Mouse (Mus musculus): Measurements from ENCODE around the gene Gimap1.

Gene Gimap1

GRCm38 (mm10) chr6:48738961-48739779 is at the start of gene Gimap1:
Gene Gimap1, plus strand, starts transcription at chr6:48739054.
- in situ Hi-C loops (cut with MseI, MboI), result no loop called here

DNA sequence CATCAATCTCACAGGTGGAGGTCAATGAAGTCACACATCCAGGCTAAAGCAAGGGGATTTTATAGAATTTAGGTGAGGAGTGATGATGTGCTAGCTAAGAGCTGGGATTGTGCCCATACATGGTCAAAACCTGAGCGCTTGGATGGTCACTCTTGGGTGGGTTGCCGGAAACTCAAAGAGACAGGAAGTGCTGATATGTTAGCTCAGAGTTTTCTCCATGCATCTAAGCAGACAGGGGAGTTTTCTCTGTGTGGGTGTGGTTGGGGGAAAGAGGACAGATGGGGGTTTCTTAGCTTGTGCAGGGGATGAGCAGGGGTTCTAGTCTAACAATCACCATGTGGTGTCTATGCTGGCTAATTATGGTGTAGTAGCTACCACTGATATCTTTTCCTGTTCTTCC is 49.5 kb upstream of the Gimap1 start:
- in situ Hi-C loops (cut with MseI, MboI), result no loop called here

GRCm38 (mm10) chr6:48692962-48693361 is 45.9 kb upstream of the Gimap1 start:
- in situ Hi-C loops (cut with MseI, MboI), result no loop called here

DNA sequence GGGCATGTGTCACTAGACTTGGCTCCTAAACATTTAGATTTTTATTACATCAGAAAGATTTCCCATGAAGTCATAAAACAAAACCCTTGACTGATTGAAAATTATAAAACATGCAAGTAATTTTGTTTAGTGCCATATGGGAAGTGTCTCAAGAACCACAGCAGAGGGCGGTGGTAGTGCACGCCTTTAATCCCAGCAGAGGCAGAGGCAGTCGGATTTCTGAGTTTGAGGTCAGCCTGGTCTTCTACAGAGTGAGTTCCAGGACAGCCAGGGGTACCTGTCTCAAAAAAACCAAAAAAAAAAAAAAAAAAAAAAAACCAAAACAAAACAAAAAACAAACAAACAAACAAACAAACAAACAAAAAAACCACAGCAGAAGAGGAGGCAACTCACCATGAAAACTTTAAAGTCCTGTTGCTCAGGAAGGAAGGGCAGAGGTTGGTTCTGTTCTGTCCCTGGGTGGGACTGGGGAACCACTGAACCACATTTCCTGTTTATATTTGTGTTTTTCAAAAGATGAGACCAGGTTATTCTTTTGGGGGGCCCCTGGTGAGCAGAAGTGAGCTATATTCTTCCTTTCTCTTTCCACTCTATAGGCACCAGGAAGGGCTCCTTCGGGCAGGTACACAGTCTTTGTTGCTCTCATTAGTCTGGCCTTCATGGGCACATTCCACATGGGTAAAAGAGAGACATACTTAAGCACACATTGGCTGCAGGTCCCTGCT is 41.9 kb upstream of the Gimap1 start:
- in situ Hi-C loops (cut with MseI, MboI), result no loop called here

DNA sequence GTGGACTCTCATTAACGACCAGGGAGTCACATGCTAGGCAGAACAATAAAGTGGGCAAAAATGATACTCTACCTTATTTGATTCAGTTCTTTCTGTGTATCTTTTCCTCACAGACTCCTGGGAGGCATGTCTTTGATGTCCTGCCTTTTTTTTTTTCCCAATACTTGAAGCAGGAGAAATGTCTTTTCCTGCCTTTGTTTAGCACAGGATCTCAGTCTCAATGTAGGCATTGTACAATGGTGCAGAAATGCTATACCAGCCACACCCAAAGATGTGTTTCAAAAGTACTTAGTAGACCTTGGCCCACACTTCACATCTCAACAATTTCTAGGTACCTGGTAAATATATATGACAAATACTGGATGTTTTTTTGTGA is 41.3 kb upstream of the Gimap1 start:
- in situ Hi-C loops (cut with MseI, MboI), result no loop called here

DNA sequence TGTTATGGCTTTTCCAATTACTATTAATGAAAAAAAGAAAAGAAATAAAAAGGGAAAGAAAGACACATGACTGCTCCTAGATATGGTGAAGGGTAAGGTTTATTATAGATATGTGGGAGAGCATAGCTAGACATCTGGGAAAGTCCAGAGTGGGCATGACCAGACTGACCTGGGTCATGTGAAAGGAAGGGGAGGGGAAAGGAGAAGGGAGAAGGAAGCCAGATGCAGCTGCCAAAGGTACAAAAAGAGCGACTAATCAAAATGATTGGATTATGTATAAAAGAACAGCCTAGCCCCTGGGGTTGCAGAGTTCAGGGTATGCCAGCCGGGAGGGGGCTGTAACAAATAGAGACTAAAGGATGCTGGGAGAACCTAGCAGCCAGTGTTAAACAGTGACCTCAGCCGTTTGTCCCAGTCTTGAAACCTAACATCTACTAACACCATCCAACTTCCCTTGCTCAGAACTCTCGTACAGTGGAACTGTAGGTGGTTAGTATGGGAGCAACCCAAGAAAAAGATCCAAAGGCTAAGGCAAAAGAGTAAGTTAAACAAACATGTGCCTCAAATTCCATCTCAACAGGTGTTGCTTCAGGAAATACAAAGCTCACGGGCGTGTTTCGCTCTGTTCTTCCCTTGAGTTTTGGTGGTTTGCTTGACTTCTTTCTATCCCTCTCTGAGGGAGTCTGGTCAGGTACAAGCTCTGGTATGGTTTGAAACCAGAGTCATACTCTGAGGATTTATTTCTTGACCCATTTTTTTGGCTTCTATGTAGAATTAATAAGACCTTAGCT is 40.6 kb upstream of the Gimap1 start:
- in situ Hi-C loops (cut with MseI, MboI), result no loop called here

DNA sequence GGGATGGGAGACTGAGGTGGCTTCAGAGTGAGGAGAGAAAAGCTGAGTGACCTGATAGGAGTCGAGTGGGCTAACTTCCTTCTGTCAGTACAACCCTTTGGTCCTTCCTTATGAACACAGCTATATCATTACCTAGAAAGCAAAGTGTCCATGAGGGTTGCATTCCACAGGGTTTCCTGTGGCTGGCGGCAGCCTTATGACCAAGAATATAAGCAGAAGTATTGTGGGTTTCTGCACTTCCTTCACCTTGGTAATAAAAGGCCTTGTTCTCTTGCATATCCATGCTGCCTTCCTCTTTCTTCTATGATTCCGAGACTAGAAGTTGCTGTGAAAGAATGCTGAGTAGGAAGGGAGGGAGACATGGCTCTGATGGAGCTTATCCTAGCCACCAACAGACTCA is 40.0 kb upstream of the Gimap1 start:
- in situ Hi-C loops (cut with MseI, MboI), result no loop called here

- in situ Hi-C loops (cut with MseI, MboI), result no loop called here
Measured at GRCm38 (mm10) chr6:48700251-48701075, 38.4 kb upstream of the Gimap1 start.

GRCm38 (mm10) chr6:48702146-48702545 is 36.7 kb upstream of the Gimap1 start:
- in situ Hi-C loops (cut with MseI, MboI), result no loop called here

DNA sequence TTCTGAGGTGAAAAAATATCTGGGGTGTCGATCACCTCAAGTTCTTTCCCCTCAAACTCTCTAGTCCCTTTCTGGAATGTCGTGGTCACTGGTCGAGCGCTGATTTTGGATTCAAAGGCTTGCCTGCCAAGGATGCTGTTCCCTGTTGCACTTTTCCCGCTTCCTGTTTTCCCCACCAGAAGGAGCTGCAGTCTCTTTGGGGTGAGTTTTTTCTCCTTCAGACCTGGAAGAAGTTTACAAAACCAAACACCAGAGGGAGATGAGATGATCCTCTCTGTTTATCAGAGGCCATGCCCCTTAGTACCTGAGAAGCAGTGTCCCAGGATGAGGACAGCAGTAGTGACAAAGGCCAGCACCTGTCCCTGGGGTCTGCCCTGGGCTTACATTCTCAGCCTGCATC is 36.3 kb upstream of the Gimap1 start:
- in situ Hi-C loops (cut with MseI, MboI), result no loop called here

- in situ Hi-C loops (cut with MseI, MboI), result no loop called here
Measured at GRCm38 (mm10) chr6:48704146-48704545, 34.7 kb upstream of the Gimap1 start.

- in situ Hi-C loops (cut with MseI, MboI), result no loop called here
Measured at GRCm38 (mm10) chr6:48706130-48706529, 32.7 kb upstream of the Gimap1 start.

DNA sequence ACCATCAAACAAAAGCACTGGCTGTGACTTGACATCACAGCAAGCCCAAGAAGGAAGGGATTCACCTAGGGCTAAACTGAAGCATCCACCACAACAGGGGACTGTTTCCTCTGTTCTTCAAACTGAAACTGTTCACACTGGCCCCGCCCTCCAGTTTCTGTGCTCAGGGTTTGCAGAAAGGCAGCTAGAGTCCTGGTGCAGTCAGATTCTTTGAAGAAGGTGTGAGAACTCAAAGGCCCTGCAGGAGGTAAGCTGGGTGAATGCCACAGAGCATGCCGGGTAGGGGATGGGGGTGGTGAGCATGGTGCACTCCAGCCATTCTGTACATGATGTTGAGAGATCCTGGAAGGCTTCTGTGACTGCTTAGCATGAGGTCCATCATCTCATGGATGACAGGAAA is 20.4 kb upstream of the Gimap1 start, which contains the start of the genes Gm28053 and Gimap7:
Gene Gm28053, plus strand, starts transcription at position 153 of the 400 bp plus-strand sequence.
Gene Gimap7, plus strand, starts transcription at position 167 of the 400 bp plus-strand sequence.
- in situ Hi-C loops (cut with MseI, MboI), result no loop called here

- in situ Hi-C loops (cut with MseI, MboI), result no loop called here
Measured at GRCm38 (mm10) chr6:48720326-48720725, 18.5 kb upstream of the Gimap1 start.

- in situ Hi-C loops (cut with MseI, MboI), result no loop called here
Measured at GRCm38 (mm10) chr6:48723468-48723867, 15.4 kb upstream of the Gimap1 start.

DNA sequence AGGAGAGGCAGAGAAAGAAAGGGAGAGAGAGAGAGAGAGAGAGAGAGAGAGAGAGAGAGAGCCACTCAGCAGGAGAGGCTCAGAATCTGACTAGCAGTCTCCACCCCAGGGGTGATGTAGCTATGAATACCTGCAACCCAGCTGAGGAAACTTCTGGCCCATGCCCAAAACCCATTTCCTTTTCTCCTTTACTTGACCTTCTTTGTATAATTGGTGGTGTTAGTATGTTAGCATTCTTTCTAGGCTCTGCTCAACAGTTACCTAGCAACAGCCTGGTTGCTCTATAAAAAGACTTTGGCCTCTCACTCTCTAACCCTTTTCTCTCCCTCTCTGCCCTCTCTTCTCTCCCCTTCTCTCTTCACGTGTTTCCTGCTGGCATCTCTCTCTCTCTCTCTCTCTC is 13.4 kb upstream of the Gimap1 start:
- in situ Hi-C loops (cut with MseI, MboI), result no loop called here

DNA sequence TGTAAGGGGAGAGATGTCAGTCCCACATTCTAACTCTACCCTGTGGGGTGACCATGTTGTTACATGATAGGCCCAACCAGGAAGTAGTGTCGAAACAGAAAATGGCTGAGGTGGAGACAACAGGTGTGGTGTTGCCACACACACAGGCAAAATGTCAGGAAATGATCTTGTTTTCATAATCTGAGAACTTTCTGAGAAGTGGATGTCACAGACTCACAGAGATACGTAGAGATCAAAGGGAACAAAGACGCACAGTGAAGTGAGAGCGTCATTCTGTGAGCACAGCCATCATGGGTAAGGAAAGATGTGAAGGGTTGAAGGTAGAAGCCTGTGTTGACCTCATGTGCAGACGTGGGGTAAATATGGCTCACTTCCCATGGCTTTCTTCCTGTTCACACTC is 11.1 kb upstream of the Gimap1 start:
- in situ Hi-C loops (cut with MseI, MboI), result no loop called here

GRCm38 (mm10) chr6:48732864-48733304 is 6.0 kb upstream of the Gimap1 start:
- in situ Hi-C loops (cut with MseI, MboI), result no loop called here

DNA sequence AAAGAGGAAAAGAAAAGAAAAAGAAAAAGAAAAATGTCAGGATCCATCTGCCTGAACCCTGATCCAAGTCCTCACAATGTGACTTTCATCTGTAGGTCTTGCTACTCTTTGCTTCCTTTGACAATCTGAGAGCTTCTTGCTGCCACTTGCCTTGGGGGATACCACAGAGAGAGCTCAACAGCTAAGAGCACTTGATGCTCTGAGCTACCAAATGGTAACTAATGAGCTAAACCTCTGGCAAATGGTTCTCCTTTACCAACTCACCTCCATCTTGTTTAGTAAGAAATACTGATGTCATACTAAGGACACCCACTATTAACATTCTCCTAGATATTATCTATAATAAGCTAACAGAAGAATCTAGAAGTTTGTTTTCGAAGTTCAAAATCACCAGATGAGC is 5.2 kb upstream of the Gimap1 start:
- in situ Hi-C loops (cut with MseI, MboI), result no loop called here

DNA sequence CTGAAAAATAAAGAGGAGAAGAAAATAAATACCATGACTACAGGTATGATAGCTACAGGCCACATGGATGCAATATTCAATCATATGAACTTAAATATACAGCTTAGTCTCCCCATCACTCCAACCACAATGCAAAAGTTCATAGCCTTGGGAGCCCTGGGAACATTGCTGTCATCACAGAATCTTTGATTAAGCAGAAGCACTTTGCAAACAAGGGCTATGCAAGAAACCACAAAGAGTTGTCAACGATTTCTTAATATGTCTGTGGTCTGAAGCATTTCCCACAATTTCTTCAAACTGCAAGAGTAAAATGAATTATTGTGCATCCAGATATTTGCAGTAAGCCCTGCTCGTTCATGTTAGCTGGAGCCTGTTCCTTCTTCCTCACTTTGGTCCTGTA is 1.8 kb upstream of the Gimap1 start:
- in situ Hi-C loops (cut with MseI, MboI), result no loop called here

DNA sequence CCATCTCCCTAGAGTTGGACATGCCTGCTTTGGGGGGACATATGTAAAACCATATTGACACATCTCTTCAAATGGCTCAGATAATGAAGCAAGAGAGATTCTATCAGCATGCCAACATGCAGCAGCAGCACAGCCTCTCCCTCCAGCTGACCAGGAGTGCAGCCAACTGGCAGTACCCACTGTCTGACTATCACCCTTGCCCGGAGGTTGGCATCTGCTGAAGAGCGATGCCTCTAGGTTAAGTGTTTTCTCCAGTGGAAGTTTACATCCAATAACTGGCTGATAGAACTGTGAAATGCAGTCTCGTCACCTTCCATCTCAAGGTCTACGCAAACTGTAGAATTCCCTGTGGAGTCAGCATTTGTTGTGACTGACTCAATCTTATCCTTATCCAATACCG is 1.2 kb upstream of the Gimap1 start:
- in situ Hi-C loops (cut with MseI, MboI), result no loop called here

GRCm38 (mm10) chr6:48739780-48740055 is 864 bp downstream of the Gimap1 start:
- in situ Hi-C loops (cut with MseI, MboI), result no loop called here

Data from mouse trophoblast stem cell (cell line).